Mouse (Mus musculus) intestine, embryonic 16.5 days (tissue): ENCODE measurements at regions not wholly inside any gene's neighbourhood (a gene's known extent, or its start where the extent isn't known, plus 50 kb on each side); places are given as distances from the start of the nearest gene placed in this dataset.

Source experiments
- ATAC-seq: fragments of 200-750 bp; cut with Nextera tagmentation; 2 replicates; pipeline ENCODE4 v1.8.0; 2017; ENCODE audit warnings: moderate TSS enrichment, moderate library complexity
- H3K27ac ChIP-seq: fragments of 300-500 bp; sonication (generic); 2 replicates; pipeline ENCODE4 v1.5.1; 2014; ENCODE audit warnings: mild to moderate bottlenecking, low read length
- H3K27me3 ChIP-seq: fragments of 300-500 bp; sonication (generic); replicated peaks from 2 replicates; pipeline ENCODE4 v1.6.1; 2014; ENCODE audit warnings: low read length, control low read depth, mixed read lengths; ENCODE audit not compliant: control insufficient read depth, insufficient read depth
- H3K36me3 ChIP-seq: fragments of 300-500 bp; sonication (generic); 2 replicates; pipeline ENCODE4 v1.6.1; 2014; ENCODE audit warnings: low read length, control low read depth; ENCODE audit not compliant: control insufficient read depth, insufficient read depth
- H3K4me1 ChIP-seq: fragments of 300-500 bp; sonication (generic); 2 replicates; pipeline ENCODE4 v1.6.1; 2014; ENCODE audit warnings: low read length, control low read depth, mixed read lengths; ENCODE audit not compliant: control insufficient read depth, insufficient read depth
- H3K4me2 ChIP-seq: fragments of 300-500 bp; sonication (generic); 2 replicates; pipeline ENCODE4 v1.6.1; 2014; ENCODE audit warnings: low read depth, low read length, control low read depth
- H3K4me3 ChIP-seq: fragments of 300-500 bp; sonication (generic); 2 replicates; pipeline ENCODE4 v1.5.1; 2014; ENCODE audit warnings: mild to moderate bottlenecking, low read length
- H3K9ac ChIP-seq: fragments of 300-500 bp; sonication (generic); 2 replicates; pipeline ENCODE4 v1.6.1; 2014; ENCODE audit warnings: low read depth, low read length
- H3K9me3 ChIP-seq: fragments of 300-500 bp; sonication (generic); 2 replicates; pipeline ENCODE4 v1.6.1; 2016; ENCODE audit warnings: low read length, control low read depth; ENCODE audit not compliant: control insufficient read depth
- WGBS: fragments of 180-500 bp; shearing (Covaris S2); extraction: QIAGEN DNeasy Blood & Tissue Kit; methylation state at CpG from one replicate; pipeline ENCODE4 v1.1.7; 2014; 5-methylcytosine and 5-hydroxymethylcytosine counted together

GRCm38 (mm10) chr15:10831106-10831505, 116.7 kb upstream of the Rai14 start:
- H3K4me1 ChIP-seq = peaks cover 8% of the 10 kb centered on the region
- H3K36me3 ChIP-seq = no peaks in the 10 kb centered on the region
- no peak overlapping the region for H3K4me2 ChIP-seq
- 21% methylated on average over 5 of the region's 5 CpGs for WGBS
- no peaks in the 10 kb centered on the region for H3K9me3 ChIP-seq
- peak; percentile 59; the same call in 1 of the 2 replicates for ATAC-seq
- no peaks in the 10 kb centered on the region for H3K27me3 ChIP-seq
- H3K9ac ChIP-seq = no peak overlapping the region
- no peak overlapping the region for H3K4me3 ChIP-seq
- no peak overlapping the region for H3K27ac ChIP-seq

- Histone ChIP-seq H3K4me1 (peaks cover 11% of the 10 kb centered on the region), H3K9me3 (no peaks in the 10 kb centered on the region), H3K27ac (no peak overlapping the region), H3K27me3 (no peaks in the 10 kb centered on the region), H3K4me3 (no peak overlapping the region), H3K9ac (no peak overlapping the region), H3K4me2 (no peak overlapping the region), H3K36me3 (no peaks in the 10 kb centered on the region)
- 34% methylated on average over 1 of the region's 1 CpGs for WGBS
- ATAC-seq = no peak
Measured at GRCm38 (mm10) chr15:10832331-10832730, 117.9 kb upstream of the Rai14 start.

- WGBS = 62% methylated on average over 7 of the region's 7 CpGs
- Histone ChIP-seq H3K27ac (peak overlapping the region; percentile 88), H3K4me2 (peak overlapping the region; percentile 26), H3K36me3 (no peaks in the 10 kb centered on the region), H3K27me3 (no peaks in the 10 kb centered on the region), H3K4me3 (no peak overlapping the region), H3K9me3 (no peaks in the 10 kb centered on the region), H3K9ac (no peak overlapping the region), H3K4me1 (peaks cover 11% of the 10 kb centered on the region)
- ATAC-seq = peak; percentile 97
Measured at GRCm38 (mm10) chr15:10833866-10834571, 118.1 kb upstream of the C1qtnf3 start.

- H3K27ac ChIP-seq = no peak overlapping the region
- H3K9ac ChIP-seq = no peak overlapping the region
- H3K27me3 ChIP-seq = no peaks in the 10 kb centered on the region
- no peaks in the 10 kb centered on the region for H3K9me3 ChIP-seq
- 88% methylated on average over 1 of the region's 1 CpGs for WGBS
- no peak overlapping the region for H3K4me2 ChIP-seq
- peaks cover 7% of the 10 kb centered on the region for H3K4me1 ChIP-seq
- no peaks in the 10 kb centered on the region for H3K36me3 ChIP-seq
- ATAC-seq = no peak
- H3K4me3 ChIP-seq = no peak overlapping the region
Measured at GRCm38 (mm10) chr15:10838584-10839288, 113.4 kb upstream of the C1qtnf3 start.

- Histone ChIP-seq H3K4me2 (no peak overlapping the region), H3K27ac (no peak overlapping the region), H3K4me1 (peaks cover 3% of the 10 kb centered on the region; the same call in 1 of the 2 replicates), H3K9me3 (no peaks in the 10 kb centered on the region), H3K27me3 (no peaks in the 10 kb centered on the region), H3K9ac (no peak overlapping the region), H3K36me3 (no peaks in the 10 kb centered on the region), H3K4me3 (no peak overlapping the region)
- ATAC-seq = no peak
- 62% methylated on average over 4 of the region's 4 CpGs for WGBS
Measured at GRCm38 (mm10) chr15:10840621-10841034, 111.5 kb upstream of the C1qtnf3 start.

- Histone ChIP-seq H3K4me3 (no peak overlapping the region), H3K36me3 (no peaks in the 10 kb centered on the region), H3K27ac (no peak overlapping the region), H3K9me3 (no peaks in the 10 kb centered on the region), H3K4me1 (no peaks in the 10 kb centered on the region), H3K4me2 (no peak overlapping the region), H3K9ac (no peak overlapping the region), H3K27me3 (no peaks in the 10 kb centered on the region)
- WGBS = 39% methylated on average over 3 of the region's 3 CpGs
- ATAC-seq = no peak
Measured at GRCm38 (mm10) chr15:10843060-10843695, 109.0 kb upstream of the C1qtnf3 start.

- H3K4me2 ChIP-seq = no peak overlapping the region
- no peak overlapping the region for H3K9ac ChIP-seq
- WGBS = 91% methylated on average over 4 of the region's 4 CpGs
- no peak overlapping the region for H3K4me3 ChIP-seq
- no peak overlapping the region for H3K27ac ChIP-seq
- no peaks in the 10 kb centered on the region for H3K4me1 ChIP-seq
- no peaks in the 10 kb centered on the region for H3K36me3 ChIP-seq
- H3K9me3 ChIP-seq = no peaks in the 10 kb centered on the region
- H3K27me3 ChIP-seq = no peaks in the 10 kb centered on the region
- no peak for ATAC-seq
Measured at GRCm38 (mm10) chr15:10846722-10847121, 105.4 kb upstream of the C1qtnf3 start.

GRCm38 (mm10) chr15:10864004-10864775, 87.9 kb upstream of the C1qtnf3 start:
- 73% methylated on average over 7 of the region's 7 CpGs for WGBS
- Histone ChIP-seq H3K9ac (no peak overlapping the region), H3K27ac (no peak overlapping the region), H3K36me3 (no peaks in the 10 kb centered on the region), H3K9me3 (no peaks in the 10 kb centered on the region), H3K4me2 (no peak overlapping the region), H3K27me3 (no peaks in the 10 kb centered on the region), H3K4me1 (no peaks in the 10 kb centered on the region; the same call in 1 of the 2 replicates), H3K4me3 (no peak overlapping the region)
- no peak for ATAC-seq

GRCm38 (mm10) chr15:10865109-10865508, 87.0 kb upstream of the C1qtnf3 start:
- H3K36me3 ChIP-seq = no peaks in the 10 kb centered on the region
- H3K4me3 ChIP-seq = no peak overlapping the region
- no peaks in the 10 kb centered on the region; the same call in 1 of the 2 replicates for H3K4me1 ChIP-seq
- no peak overlapping the region for H3K27ac ChIP-seq
- no peak overlapping the region for H3K9ac ChIP-seq
- H3K27me3 ChIP-seq = no peaks in the 10 kb centered on the region
- H3K4me2 ChIP-seq = no peak overlapping the region
- 79% methylated on average over 5 of the region's 5 CpGs for WGBS
- ATAC-seq = no peak
- H3K9me3 ChIP-seq = no peaks in the 10 kb centered on the region
